Mouse (Mus musculus) stomach, embryonic 16.5 days (tissue): ENCODE results near the gene Cdca7l. TPM values are rescaled to one million over a fixed set of nuclear protein-coding genes. Genes with fewer than 3 reads are reported as not detected.
A peak's percentile ranks its signal among the peaks of the same experiment; 100 is the strongest.

Source experiments
- ATAC-seq: fragments of 200-750 bp; cut with Nextera tagmentation; 2 replicates; pipeline ENCODE4 v1.8.0; 2017; ENCODE audit warnings: moderate number of reproducible peaks, moderate TSS enrichment; ENCODE audit not compliant: insufficient read depth, low FRiP score
- H3K27ac ChIP-seq: fragments of 300-500 bp; sonication (generic); 2 replicates; pipeline ENCODE4 v1.5.1; 2014; ENCODE audit warnings: low read length
- H3K27me3 ChIP-seq: fragments of 300-500 bp; sonication (generic); 2 replicates; pipeline ENCODE4 v1.6.1; 2014; ENCODE audit warnings: low read length, control low read depth, mixed read lengths; ENCODE audit not compliant: control insufficient read depth, insufficient read depth
- H3K36me3 ChIP-seq: fragments of 300-500 bp; sonication (generic); 2 replicates; pipeline ENCODE4 v1.6.1; 2014; ENCODE audit warnings: low read length; ENCODE audit not compliant: control insufficient read depth, insufficient read depth
- H3K4me1 ChIP-seq: fragments of 300-500 bp; sonication (generic); 2 replicates; pipeline ENCODE4 v1.6.1; 2014; ENCODE audit warnings: low read length, control low read depth, mixed read lengths; ENCODE audit not compliant: control insufficient read depth, insufficient read depth
- H3K4me2 ChIP-seq: fragments of 300-500 bp; sonication (generic); 2 replicates; pipeline ENCODE4 v1.6.1; 2014; ENCODE audit warnings: low read depth, low read length, mixed read lengths
- H3K4me3 ChIP-seq: fragments of 300-500 bp; sonication (generic); replicated peaks from 2 replicates; pipeline ENCODE4 v1.5.1; 2014; ENCODE audit warnings: mild to moderate bottlenecking, low read length
- H3K9ac ChIP-seq: fragments of 300-500 bp; sonication (generic); 2 replicates; pipeline ENCODE4 v1.6.1; 2014; ENCODE audit warnings: low read length
- H3K9me3 ChIP-seq: fragments of 300-500 bp; sonication (generic); replicated peaks from 2 replicates; pipeline ENCODE4 v1.6.1; 2016; ENCODE audit warnings: low read length, control low read depth; ENCODE audit not compliant: control insufficient read depth
- WGBS: fragments of 180-500 bp; shearing (Covaris S2); extraction: QIAGEN DNeasy Blood & Tissue Kit; methylation state at CpG from one replicate; pipeline ENCODE4 v1.1.7; 2014; 5-methylcytosine and 5-hydroxymethylcytosine counted together
- polyA plus RNA-seq: library from polyadenylated mRNA; unstranded; fragments of >200 nt; fragmentation: Nextera tagmentation; extraction: Ambion mirVana; gene quantifications from 2 replicates; pipeline ENCODE4 v1.2.1, GENCODE M21; 2015

The Cdca7l gene
- polyA plus RNA-seq, 1 experiment from 2014 or later = 41.6 TPM

DNA sequence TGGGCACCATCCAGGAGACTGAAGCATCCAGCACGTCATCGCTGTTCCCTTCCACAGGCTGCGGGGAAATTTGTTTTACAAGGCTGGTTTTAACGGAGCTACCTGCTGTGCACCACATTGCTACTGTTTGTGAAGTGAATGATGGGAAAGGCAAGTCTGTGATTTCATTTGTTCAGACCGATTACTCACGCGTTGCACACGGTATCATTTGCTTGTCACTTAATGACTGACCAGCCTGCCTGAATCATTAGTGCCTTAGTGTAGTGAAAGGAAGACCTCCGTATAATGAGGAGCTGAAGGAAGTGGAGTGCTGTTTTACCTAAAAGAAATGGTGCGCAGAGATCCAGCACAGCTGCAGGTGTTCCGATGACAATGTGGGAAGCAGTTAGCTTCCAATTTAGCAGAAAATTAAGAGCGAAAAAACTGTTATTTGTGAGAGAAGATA lies 1.9 kb downstream of the Cdca7l start:
- no peak overlapping the region for H3K4me3 ChIP-seq
- no peaks in the 10 kb centered on the region for H3K36me3 ChIP-seq
- no peak overlapping the region for H3K4me2 ChIP-seq
- 0 out of 2 replicates have a peak, but pooled peaks cover 4% of the 10 kb centered on the region for H3K4me1 ChIP-seq
- H3K27ac ChIP-seq = no peak overlapping the region
- no peak for ATAC-seq
- H3K9ac ChIP-seq = no peak overlapping the region
- peaks cover 5% of the 10 kb centered on the region; the same call in 1 of the 2 replicates for H3K27me3 ChIP-seq
- H3K9me3 ChIP-seq = no peaks in the 10 kb centered on the region
- WGBS = 59% methylated on average over 12 of the region's 12 CpGs

DNA sequence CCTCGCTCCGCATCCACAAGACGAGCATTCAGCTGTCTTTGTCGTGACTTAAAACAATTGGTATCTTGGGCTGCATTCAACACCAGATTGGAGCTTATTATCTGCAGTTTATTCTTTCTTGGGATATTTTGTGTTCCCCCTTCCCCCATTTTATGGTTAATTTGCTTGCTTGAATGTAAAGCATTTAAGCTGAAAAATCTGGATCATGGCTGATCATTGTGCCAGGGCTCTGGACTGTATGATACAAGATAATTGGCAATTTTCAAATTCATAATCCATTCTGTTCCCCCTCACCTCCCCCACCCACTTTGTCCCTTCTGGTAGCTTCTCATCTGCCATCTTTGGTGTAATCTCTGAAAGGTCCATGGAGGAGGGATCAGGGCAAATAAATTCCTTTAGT lies 2.4 kb downstream of the Cdca7l start:
- H3K36me3 ChIP-seq = no peaks in the 10 kb centered on the region
- no peaks in the 10 kb centered on the region for H3K9me3 ChIP-seq
- no peak for ATAC-seq
- no peak overlapping the region for H3K9ac ChIP-seq
- peaks cover 5% of the 10 kb centered on the region; the same call in 1 of the 2 replicates for H3K27me3 ChIP-seq
- WGBS = 80% methylated on average over 4 of the region's 4 CpGs
- H3K4me1 ChIP-seq = 0 out of 2 replicates have a peak, but pooled peaks cover 4% of the 10 kb centered on the region
- H3K4me2 ChIP-seq = no peak overlapping the region
- no peak overlapping the region for H3K4me3 ChIP-seq
- H3K27ac ChIP-seq = no peak overlapping the region

DNA sequence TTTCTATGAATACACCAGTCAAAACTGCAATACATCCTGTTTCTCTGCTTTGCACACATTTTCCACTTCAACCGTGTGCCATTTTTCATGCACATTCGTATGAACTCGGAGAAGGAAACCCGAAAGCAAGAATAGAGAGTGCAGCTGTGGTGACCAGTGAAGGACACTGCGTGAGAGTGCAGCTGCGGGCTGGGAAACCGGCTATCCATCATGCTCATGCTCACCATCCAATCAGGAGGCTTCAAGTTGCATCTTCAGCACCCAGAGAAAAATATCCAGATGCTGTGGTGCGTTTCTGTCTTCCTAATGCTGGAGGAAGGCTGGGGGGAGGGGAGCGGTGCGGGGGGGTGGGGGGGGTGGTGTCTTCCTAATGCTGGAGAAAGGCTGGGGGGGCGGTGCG lies 3.5 kb downstream of the Cdca7l start:
- H3K4me1 ChIP-seq = 0 out of 2 replicates have a peak, but pooled peaks cover 4% of the 10 kb centered on the region
- 25% methylated on average over 12 of the region's 12 CpGs for WGBS
- no peak overlapping the region for H3K9ac ChIP-seq
- no peak overlapping the region for H3K4me3 ChIP-seq
- H3K36me3 ChIP-seq = no peaks in the 10 kb centered on the region
- H3K27ac ChIP-seq = no peak overlapping the region
- no peaks in the 10 kb centered on the region for H3K9me3 ChIP-seq
- ATAC-seq = no peak
- peaks cover 5% of the 10 kb centered on the region; the same call in 1 of the 2 replicates for H3K27me3 ChIP-seq
- H3K4me2 ChIP-seq = no peak overlapping the region

DNA sequence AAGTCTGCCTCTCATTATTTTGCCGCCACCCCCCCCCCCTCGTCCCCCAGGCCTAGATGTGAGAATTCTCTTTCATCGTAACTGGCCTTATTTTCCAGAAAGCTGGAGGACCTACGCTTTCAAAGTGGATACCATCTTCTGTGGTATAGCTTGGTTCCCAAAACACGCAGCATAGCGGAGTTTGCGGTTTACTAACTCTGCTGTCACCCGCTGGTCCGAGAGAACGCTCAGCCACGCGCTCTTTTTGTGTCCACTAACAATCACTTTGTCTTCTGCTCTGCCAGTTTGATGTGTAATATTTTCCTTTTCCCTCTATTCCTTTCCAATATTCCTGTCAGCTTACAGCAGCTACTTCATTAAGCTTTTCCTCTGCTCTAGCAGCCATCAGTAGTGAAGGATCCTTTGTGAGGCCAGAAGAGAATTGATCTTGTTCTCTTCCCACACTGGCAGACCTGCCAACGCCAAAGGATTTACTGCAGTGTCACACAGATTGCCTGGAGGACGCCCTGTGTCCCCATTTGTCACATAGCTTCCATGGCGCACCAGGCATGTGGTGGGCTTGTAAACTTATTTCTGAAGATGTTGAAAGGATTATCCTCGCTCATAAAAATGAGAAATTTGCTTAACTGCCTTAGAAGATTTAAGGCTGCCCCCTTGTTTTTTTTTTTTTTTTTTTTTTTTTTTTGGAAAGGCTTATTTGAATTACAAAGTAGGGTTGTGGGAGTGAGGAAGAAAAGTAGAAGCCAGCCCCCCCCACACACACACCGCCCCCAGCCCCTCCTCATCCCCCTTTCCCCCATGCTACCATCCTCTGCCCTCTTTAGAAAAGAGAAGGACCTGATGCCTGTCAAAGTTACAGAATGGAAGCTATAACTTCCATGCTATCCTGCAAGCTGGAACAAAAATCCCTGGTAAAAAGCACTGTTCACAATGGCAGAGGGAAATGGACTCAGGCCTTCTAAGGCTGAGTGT lies 4.6 kb downstream of the Cdca7l start:
- peaks cover 5% of the 10 kb centered on the region; the same call in 1 of the 2 replicates for H3K27me3 ChIP-seq
- H3K4me1 ChIP-seq = 0 out of 2 replicates have a peak, but pooled peaks cover 4% of the 10 kb centered on the region
- 45% methylated on average over 17 of the region's 17 CpGs for WGBS
- no peaks in the 10 kb centered on the region for H3K9me3 ChIP-seq
- peak overlapping the region; percentile 31; the same call in 1 of the 2 replicates for H3K4me2 ChIP-seq
- no peak overlapping the region for H3K4me3 ChIP-seq
- no peak overlapping the region for H3K27ac ChIP-seq
- no peak for ATAC-seq
- H3K36me3 ChIP-seq = no peaks in the 10 kb centered on the region
- H3K9ac ChIP-seq = no peak overlapping the region

DNA sequence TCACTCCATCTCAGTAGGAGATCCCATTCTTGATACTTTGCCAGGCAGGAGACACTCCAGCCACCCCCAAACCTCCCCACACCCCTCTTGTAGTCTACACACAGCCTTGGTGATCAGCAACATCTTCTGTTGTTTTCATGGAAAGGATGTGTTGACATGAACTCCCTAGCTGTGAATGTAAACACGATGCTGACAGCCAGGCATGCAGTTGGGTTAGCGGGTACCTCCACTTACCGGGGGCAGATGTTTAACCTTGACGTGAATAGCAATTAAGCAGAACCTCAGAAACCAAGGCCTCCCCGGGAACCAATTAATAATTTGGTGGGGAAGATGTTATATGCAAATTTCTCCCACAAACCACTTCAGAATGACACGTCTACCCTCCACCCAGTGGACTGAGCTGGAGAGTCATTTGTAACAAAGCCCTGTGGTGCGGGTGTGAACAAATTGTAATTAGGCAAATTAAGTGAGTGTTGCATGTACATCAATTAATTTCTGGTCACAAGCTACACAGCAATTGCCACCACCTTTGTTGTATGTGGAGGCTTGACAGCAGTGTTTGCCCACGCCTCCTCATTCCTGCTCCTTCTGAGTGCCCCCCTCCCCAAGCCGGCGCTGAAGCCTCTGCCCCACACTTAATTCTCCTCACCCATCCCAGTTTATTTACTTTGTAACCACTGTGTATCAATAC lies 5.4 kb downstream of the Cdca7l start:
- Histone ChIP-seq H3K4me3 (no peak overlapping the region), H3K4me2 (no peak overlapping the region), H3K36me3 (no peaks in the 10 kb centered on the region), H3K9ac (no peak overlapping the region), H3K27ac (no peak overlapping the region), H3K4me1 (0 out of 2 replicates have a peak, but pooled peaks cover 4% of the 10 kb centered on the region), H3K9me3 (no peaks in the 10 kb centered on the region), H3K27me3 (peaks cover 5% of the 10 kb centered on the region; the same call in 1 of the 2 replicates)
- no peak for ATAC-seq
- 44% methylated on average over 10 of the region's 10 CpGs for WGBS

DNA sequence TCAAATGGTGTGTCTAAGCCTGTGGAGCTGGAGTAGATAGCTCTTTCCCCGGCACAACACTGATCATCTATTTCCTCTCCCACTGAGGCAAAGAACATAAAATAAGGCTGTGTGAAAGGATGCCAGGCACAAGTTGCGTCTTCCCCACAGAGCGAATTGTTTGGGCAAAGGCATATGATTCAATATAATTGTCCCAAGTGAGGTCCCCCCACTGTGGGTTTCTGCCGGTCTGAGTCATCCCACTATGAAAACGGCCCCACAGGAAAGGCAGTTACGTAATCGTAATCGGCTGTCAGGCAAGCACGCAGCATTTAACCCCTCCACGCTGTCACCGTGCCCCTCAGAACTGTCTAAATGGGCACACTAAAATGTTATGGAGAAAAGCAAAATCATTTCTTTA lies 6.0 kb downstream of the Cdca7l start:
- WGBS = 44% methylated on average over 11 of the region's 11 CpGs
- no peak for ATAC-seq

DNA sequence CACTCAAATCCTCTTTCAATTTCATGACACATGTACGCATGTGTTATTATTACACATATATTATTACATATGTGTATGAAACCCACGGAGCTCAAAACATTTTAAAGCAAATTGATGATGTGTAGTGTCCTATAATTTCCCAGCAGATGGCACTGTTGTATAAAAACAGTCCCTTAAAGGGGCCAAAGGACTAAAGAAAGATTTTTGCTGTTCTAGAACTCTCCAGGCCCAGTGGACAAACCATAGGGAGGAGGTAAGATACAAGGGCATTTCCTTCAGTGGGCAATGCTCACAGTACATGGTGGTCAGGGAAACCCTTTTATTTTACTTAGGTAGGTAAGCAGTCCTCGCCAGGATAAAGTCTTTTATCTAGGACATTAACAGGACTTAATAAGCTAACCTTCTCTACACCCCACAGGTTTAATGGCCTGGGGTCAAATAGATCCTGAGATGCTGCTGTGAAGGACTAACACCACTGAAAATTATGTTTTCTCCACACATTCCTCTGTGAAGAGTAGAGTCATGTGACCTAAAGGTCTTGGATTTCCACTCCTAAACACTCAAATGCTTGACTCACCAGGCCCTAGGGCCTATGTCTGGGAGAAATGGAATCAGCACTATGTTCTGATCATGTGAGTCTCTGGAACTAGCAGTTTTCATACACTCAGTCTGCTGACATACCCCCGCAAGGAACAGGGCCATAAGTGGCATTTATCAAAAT lies 16.2 kb downstream of the Cdca7l start:
- no peak for ATAC-seq
- Histone ChIP-seq H3K4me3 (no peak overlapping the region), H3K36me3 (no peaks in the 10 kb centered on the region), H3K4me1 (no peaks in the 10 kb centered on the region), H3K27me3 (no peaks in the 10 kb centered on the region; the same call in 1 of the 2 replicates), H3K27ac (no peak overlapping the region), H3K4me2 (no peak overlapping the region), H3K9ac (no peak overlapping the region), H3K9me3 (no peaks in the 10 kb centered on the region)
- WGBS = 43% methylated on average over 4 of the region's 4 CpGs

More for the DNA sequence above, 6.0 kb downstream of the Cdca7l start:
- Histone ChIP-seq H3K4me1 (0 out of 2 replicates have a peak, but pooled peaks cover 4% of the 10 kb centered on the region), H3K27ac (no peak overlapping the region), H3K9ac (no peak overlapping the region), H3K27me3 (peaks cover 5% of the 10 kb centered on the region; the same call in 1 of the 2 replicates), H3K9me3 (no peaks in the 10 kb centered on the region), H3K4me2 (no peak overlapping the region), H3K4me3 (no peak overlapping the region), H3K36me3 (no peaks in the 10 kb centered on the region)

DNA sequence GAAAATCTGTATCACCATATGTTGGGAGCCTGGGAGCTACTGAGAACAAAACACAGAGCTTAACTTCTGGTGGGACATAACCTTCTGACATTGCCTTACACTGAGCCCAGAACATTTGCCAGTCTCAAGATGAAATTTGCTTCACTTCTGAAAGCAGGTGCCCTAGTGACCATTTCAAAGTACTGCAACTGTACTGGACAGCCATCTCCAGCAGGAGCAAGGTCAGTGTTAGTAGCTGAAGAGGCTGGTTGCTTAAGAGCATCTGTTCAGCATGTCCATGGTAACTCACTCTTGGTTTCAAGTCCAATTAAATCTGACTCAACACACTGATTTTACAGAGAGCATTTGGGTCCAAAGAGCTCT lies 16.8 kb downstream of the Cdca7l start:
- Histone ChIP-seq H3K27ac (no peak overlapping the region), H3K4me2 (no peak overlapping the region), H3K4me1 (no peaks in the 10 kb centered on the region), H3K27me3 (no peaks in the 10 kb centered on the region; the same call in 1 of the 2 replicates), H3K9ac (no peak overlapping the region), H3K36me3 (no peaks in the 10 kb centered on the region), H3K9me3 (no peaks in the 10 kb centered on the region), H3K4me3 (no peak overlapping the region)
- ATAC-seq = no peak
